8 mouse cellular contexts compared by ENCODE assay signal in genomic region chr3:86142263-86142933, GRCm38 (mm10). TPM values are rescaled to one million over a fixed set of nuclear protein-coding genes. Genes with fewer than 3 reads are reported as not detected.
DNase-seq lines count a peak whose midpoint lies in the region; ATAC-seq and TF ChIP-seq lines count a peak whose summit lies in the region.

TSS of gene Rps3a1 (minus strand) at chr3:86142702.

- peak within 1 kb of the TSS; percentile 74 for H3K27ac ChIP-seq in forebrain, embryonic 16.5 days (ENCODE audit: low read length)
- H3K27ac ChIP-seq in layer of hippocampus, adult 2 months: peak within 1 kb of the TSS; percentile 92
- H3K27ac ChIP-seq in lung, embryonic 14.5 days (ENCODE audit: low read depth): peak within 1 kb of the TSS; percentile 92
- peak within 1 kb of the TSS; percentile 65 for H3K27ac ChIP-seq in olfactory bulb, adult 2 months (ENCODE audit: insufficient read depth, low read depth, low read length)
- H3K27ac ChIP-seq in thymus, adult 2 months (ENCODE audit: control insufficient read depth, insufficient read depth, low read length): peak within 1 kb of the TSS; percentile 80

- peak; percentile 81 for ATAC-seq in G1E (ENCODE audit: extremely low read depth, insufficient number of reproducible peaks, low FRiP score, poor library complexity, severe bottlenecking)
- ATAC-seq in forebrain, embryonic 16.5 days: peak; percentile 94
- ATAC-seq in lung, embryonic 14.5 days (ENCODE audit: insufficient read depth): peak; percentile 96

- DNase-seq in G1E (ENCODE audit: low spot score): peak; percentile 83
- DNase-seq in cerebellum, adult 18-20 months: peak; percentile 96 to 100
- DNase-seq in heart, postnatal 36 days: peak; percentile 99 to 100
- peak; percentile 97 to 100 for DNase-seq in layer of hippocampus, adult 2 months (ENCODE audit: low spot score in 2 of 2)
- peak; percentile 99 for DNase-seq in lung, embryonic 14.5 days
- peak; percentile 100 for DNase-seq in thymus, adult 2 months

- H3K4me2 ChIP-seq in forebrain, embryonic 16.5 days (ENCODE audit: low read length): peak within 1 kb of the TSS; percentile 85
- peak within 1 kb of the TSS; percentile 74 for H3K4me2 ChIP-seq in lung, embryonic 14.5 days

- H3K4me1 ChIP-seq in G1E (ENCODE audit: insufficient read depth, low read depth, low read length): peaks cover 33% of the 10 kb centered on the region
- peaks cover 13% of the 10 kb centered on the region for H3K4me1 ChIP-seq in forebrain, embryonic 16.5 days (replicated peaks; ENCODE audit: control insufficient read depth, insufficient read depth, low read length)
- no peaks in the 10 kb centered on the region for H3K4me1 ChIP-seq in lung, embryonic 14.5 days (ENCODE audit: insufficient read depth)
- H3K4me1 ChIP-seq in olfactory bulb, adult 2 months (ENCODE audit: control insufficient read depth, insufficient read depth, low read length): peaks cover 6% of the 10 kb centered on the region
- H3K4me1 ChIP-seq in thymus, adult 2 months (replicated peaks; ENCODE audit: control insufficient read depth, insufficient read depth, low read length): peaks cover 12% of the 10 kb centered on the region

- peak within 1 kb of the TSS; percentile 88 for H3K9ac ChIP-seq in forebrain, embryonic 16.5 days (replicated peaks; ENCODE audit: low read depth, low read length)
- peak within 1 kb of the TSS; percentile 100 for H3K9ac ChIP-seq in lung, embryonic 14.5 days

- peak; percentile 87 for TF ChIP-seq CTCF in G1E (IDR thresholded peaks at IDR 0.05; ENCODE audit: low read depth, low read length)
- peak; percentile 99 for TF ChIP-seq CTCF in layer of hippocampus, adult 2 months (conservative IDR thresholded peaks at IDR 0.05)
- TF ChIP-seq CTCF in lung, embryonic 14.5 days (IDR thresholded peaks at IDR 0.05; ENCODE audit: low read depth): peak; percentile 97
- peak; percentile 88 for TF ChIP-seq CTCF in olfactory bulb, adult 2 months (IDR thresholded peaks at IDR 0.05; ENCODE audit: insufficient read depth, low read depth, low read length)
- peak; percentile 96 for TF ChIP-seq CTCF in thymus, adult 2 months (IDR thresholded peaks at IDR 0.05; ENCODE audit: borderline replicate concordance, control insufficient read depth, extremely low read depth, insufficient read depth, low read length, poor library complexity)

- H3K4me3 ChIP-seq in G1E (ENCODE audit: low read depth, low read length): peak within 1 kb of the TSS; percentile 96
- peak within 1 kb of the TSS; percentile 70 for H3K4me3 ChIP-seq in forebrain, embryonic 16.5 days (replicated peaks; ENCODE audit: low read length)
- peak within 1 kb of the TSS; percentile 84 for H3K4me3 ChIP-seq in layer of hippocampus, adult 2 months
- H3K4me3 ChIP-seq in lung, embryonic 14.5 days (ENCODE audit: low read depth, low read length): peak within 1 kb of the TSS; percentile 99
- H3K4me3 ChIP-seq in olfactory bulb, adult 2 months (ENCODE audit: insufficient read depth, low read depth, low read length): peak within 1 kb of the TSS; percentile 88
- H3K4me3 ChIP-seq in thymus, adult 2 months (ENCODE audit: control insufficient read depth, insufficient read depth, low read length): peak within 1 kb of the TSS; percentile 90

- TF ChIP-seq POLR2A in olfactory bulb, adult 2 months (IDR thresholded peaks at IDR 0.05; ENCODE audit: insufficient read depth, low read depth, low read length): peak; percentile 83
- TF ChIP-seq POLR2A in thymus, adult 2 months (IDR thresholded peaks at IDR 0.05; ENCODE audit: control insufficient read depth, extremely low read depth, insufficient read depth, low read length, poor library complexity): peak; percentile 80

- intact Hi-C loops in heart, postnatal 36 days (cut with DNase I): loop anchor here (2.0 to 5.0 kb wide), 2 partner anchors 82 to 570 kb away; partner anchors contain the start of genes Gatb and Lrba

- no peaks in the 10 kb centered on the region for H3K9me3 ChIP-seq in G1E (replicated peaks)
- no peaks in the 10 kb centered on the region for H3K9me3 ChIP-seq in forebrain, embryonic 16.5 days (ENCODE audit: control insufficient read depth, low read length)
- H3K9me3 ChIP-seq in lung, embryonic 14.5 days (ENCODE audit: low read depth, low read length): no peaks in the 10 kb centered on the region

- peaks cover 50% of the 10 kb centered on the region for H3K36me3 ChIP-seq in G1E (replicated peaks)
- H3K36me3 ChIP-seq in forebrain, embryonic 16.5 days (ENCODE audit: control insufficient read depth, insufficient read depth): peaks cover 8% of the 10 kb centered on the region
- H3K36me3 ChIP-seq in lung, embryonic 14.5 days (ENCODE audit: insufficient read depth): peaks cover 41% of the 10 kb centered on the region
- H3K36me3 ChIP-seq in thymus, adult 2 months (ENCODE audit: control insufficient read depth, insufficient read depth, low read length): peaks cover 34% of the 10 kb centered on the region

- no peaks in the 10 kb centered on the region for H3K27me3 ChIP-seq in G1E (ENCODE audit: insufficient read depth, low read length)
- H3K27me3 ChIP-seq in forebrain, embryonic 16.5 days (replicated peaks; ENCODE audit: control insufficient read depth, insufficient read depth, low read length): no peaks in the 10 kb centered on the region
- no peaks in the 10 kb centered on the region for H3K27me3 ChIP-seq in lung, embryonic 14.5 days (ENCODE audit: insufficient read depth, low read length)
- no peaks in the 10 kb centered on the region for H3K27me3 ChIP-seq in thymus, adult 2 months (ENCODE audit: control insufficient read depth, insufficient read depth, low read length)

- WGBS in forebrain, embryonic 16.5 days: under 1% methylated on average over 73 of the region's 77 CpGs
- under 1% methylated on average over 73 of the region's 77 CpGs for WGBS in lung, embryonic 14.5 days
- under 1% methylated on average over 77 of the region's 77 CpGs for WGBS in olfactory bulb, adult 2 months
- WGBS in thymus, adult 2 months: under 1% methylated on average over 77 of the region's 77 CpGs

RNA-seq across cellular contexts. Expression of gene Rps3a1, which starts in this region (rescaled TPM):
- total RNA-seq in G1E (2014; fragmentation: Nextera tagmentation) (451 and 470 TPM in 2 replicates), G1E (2017) (886 and 1,461 TPM in 2 replicates)
- polyA plus RNA-seq in G1E (2012): 23.2 and 80.9 TPM in 2 replicates
- 654 and 744 TPM in 2 replicates for polyA plus RNA-seq in forebrain, embryonic 16.5 days (2015; fragmentation: Nextera tagmentation; extraction: Ambion mirVana)
- 100 to 1,000 TPM; 469 to 491 TPM for total RNA-seq in heart, postnatal 36 days (2021)
- 100 to 1,000 TPM; 399 to 429 TPM for total RNA-seq in layer of hippocampus, adult 2 months (2021)
- 1,473 and 1,526 TPM in 2 replicates for polyA plus RNA-seq in lung, embryonic 14.5 days (2014; fragmentation: Nextera tagmentation; extraction: Ambion mirVana)
- polyA plus RNA-seq in olfactory bulb, adult 2 months (2012; ENCODE audit: insufficient read depth, insufficient read length, low replicate concordance, missing spikeins): 790 and 1,303 TPM in 2 replicates
- 338 and 396 TPM in 2 replicates for polyA plus RNA-seq in thymus, adult 2 months (2012; rRNA removed)

Comparison
In these comparisons a context has a peak if more than half of its experiments do, and no peak if none do; other contexts are left out.
1. Peak in every context shown above with its lines: DNase-seq, ATAC-seq, H3K4me3 ChIP-seq and H3K27ac ChIP-seq.